Mouse (Mus musculus): ENCODE results near the gene Auts2.

The Auts2 gene

DNA sequence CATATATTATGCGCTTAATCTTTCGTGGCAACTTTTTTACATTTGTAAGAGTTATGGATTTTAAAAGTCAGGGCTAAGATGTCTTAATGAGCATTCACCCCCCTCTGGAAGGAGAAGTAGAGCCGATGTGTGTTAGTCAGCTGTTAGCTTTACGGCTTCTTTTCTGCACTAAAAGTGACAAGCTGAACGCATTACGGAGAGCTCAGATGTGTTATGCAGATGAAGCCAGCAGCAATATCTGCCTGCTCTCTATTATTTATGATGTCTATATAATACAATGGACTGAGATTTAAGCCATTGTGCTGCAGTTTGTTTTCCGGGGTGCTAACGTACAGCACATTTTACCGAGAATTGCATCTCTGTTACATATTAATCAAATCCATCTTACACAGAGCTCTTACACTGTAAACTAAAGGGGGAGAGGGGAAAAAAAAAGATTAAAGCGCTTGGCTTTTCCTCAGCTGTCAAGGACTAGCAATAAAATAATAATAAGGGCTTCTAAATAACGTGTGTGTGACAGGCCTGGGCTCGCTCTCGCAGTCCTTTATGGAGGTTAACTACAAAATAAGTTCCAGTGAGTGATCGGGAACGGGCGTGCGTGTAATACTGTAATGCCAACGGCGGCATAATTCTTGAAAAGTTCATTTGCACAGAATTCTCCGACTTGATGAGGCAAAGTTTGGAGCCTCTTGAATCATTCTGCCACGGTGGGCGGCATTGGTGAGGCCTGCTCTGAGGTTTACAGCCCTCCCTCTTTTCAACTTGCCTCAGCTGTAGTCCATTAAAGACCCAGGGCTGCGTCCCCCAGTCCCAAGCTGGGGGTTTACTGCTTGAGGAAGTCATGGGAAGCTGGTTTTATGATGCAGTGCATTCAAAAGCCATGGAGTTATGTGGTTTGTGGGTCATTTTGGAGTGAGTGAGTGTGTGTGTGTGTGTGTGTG, 961.8 kb downstream of the Auts2 start:
- DNase-seq (ENCODE audit: low read depth, low spot score): no peak

DNA sequence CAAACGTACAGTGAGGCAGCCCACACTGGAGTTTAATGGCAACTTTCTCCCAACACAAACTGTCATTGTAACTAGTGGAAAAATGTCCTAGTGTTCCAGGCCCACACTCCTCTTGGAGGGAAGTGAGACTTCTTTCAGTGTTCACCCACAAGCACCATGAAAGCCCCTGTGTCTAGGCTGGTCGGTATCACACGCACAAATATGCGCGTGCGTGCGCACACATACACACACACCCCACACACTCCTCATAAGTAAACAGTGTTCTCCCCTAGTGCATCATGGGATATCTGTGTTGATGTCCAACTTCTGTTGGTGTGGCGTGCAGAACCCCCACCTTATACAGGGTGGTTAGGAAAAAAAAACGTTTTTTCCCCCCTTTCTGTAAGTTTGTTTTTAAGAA, 964.4 kb downstream of the Auts2 start:
- no peak for DNase-seq (ENCODE audit: low read depth, low spot score)

DNA sequence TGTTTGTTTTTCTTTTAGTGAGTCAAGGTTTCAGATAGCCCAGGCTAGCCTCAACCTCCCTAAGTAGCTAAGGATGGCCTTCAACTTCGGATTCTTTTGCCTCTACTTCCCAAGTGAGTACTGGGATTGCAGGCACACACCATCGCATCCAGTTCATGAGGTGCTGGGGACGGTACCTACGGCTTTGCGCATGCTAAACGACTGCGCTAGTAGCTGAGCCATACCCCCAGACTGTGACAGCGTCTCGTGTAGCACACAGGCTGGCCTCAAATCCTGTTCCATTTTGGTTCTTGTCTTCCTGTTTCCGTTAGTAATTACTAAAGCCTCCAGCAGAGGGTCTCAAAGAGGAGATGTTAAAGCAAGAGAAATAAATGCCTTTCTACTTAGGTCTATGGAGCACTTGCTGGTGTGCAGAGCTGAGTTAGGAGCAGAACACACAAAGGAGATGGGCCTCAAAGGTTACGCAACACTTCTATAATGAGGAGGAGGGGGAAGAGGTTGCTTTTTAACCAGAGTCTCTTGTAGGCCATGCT, 967.3 kb downstream of the Auts2 start:
- no peak for DNase-seq (ENCODE audit: low read depth, low spot score)

- DNase-seq (ENCODE audit: low read depth, low spot score): no peak
Measured at GRCm38 (mm10) chr5:131575086-131575514, 968.0 kb downstream of the Auts2 start.

DNA sequence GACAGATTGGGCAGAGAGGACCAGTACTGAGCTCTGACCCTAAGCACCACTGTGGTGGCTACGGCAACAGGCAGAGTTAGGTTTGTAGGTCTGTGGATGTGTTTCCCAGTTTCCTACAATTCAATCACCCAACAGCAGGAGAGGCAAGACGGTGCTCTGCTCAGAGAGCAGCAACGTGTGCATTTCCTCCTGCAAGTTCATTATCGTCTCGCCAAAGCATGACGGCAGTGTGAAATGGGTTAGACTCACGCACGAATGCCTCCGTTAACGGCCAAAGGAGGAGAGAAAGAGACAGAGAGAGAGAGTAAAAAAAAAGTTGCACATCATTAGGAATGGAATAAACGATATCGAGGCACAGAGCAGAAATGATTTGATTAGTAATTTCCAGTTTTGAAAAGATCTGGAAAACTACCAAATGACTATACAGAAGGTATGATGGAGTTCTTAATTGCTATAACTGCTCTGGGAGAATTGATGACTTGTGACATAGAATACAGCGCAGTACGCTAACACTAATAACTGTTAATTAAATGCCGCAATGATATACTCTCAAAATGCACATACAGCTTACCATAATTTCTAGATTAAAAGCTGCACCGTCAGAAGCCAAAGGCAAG, 968.6 kb downstream of the Auts2 start:
- no peak for DNase-seq (ENCODE audit: low read depth, low spot score)

DNA sequence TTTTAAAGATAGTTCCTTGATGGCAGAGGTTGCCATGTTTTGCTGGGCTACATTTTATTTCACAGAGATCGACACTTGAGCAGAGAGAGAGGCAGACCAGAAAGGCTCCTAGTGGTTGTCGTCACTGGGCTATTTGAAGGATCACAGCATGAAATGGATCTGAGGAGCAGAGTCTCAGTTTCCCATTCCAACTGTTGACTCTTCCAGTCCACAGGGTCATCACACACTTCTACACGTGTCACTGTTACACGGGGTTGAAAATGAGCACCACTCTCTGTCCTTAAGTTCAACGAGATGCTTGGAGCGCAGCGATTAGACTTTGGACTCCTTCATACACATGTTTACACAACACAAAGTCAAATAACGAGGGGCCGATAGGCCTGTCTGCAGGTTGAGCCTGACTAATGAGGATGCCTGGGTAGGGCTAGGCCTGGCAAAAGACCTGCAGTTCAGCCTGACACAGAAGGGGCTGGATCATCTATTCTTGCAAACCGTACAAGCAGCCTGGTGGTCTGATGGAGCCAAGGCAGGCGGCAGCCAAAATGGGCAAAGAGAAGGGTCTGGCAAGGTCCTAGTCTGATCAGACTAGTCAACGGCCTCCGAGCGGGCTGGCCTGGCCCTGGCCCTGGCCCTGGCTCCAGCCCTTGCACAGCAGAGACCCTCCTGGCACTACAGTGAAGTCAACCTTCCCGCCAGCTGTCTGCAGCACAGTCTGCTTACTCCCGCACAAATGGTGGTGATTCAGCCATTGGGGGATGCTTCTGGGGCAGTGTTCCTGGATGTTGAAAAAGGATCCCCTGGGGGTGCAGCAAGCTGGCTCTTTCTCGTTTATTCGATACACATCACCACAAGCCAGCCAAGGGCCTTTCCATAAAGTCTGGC, 969.6 kb downstream of the Auts2 start:
- DNase-seq (ENCODE audit: low read depth, low spot score): no peak

GRCm38 (mm10) chr5:131566032-131566431, 977.1 kb downstream of the Auts2 start:
- no peak for DNase-seq (ENCODE audit: low read depth, low spot score)

DNA sequence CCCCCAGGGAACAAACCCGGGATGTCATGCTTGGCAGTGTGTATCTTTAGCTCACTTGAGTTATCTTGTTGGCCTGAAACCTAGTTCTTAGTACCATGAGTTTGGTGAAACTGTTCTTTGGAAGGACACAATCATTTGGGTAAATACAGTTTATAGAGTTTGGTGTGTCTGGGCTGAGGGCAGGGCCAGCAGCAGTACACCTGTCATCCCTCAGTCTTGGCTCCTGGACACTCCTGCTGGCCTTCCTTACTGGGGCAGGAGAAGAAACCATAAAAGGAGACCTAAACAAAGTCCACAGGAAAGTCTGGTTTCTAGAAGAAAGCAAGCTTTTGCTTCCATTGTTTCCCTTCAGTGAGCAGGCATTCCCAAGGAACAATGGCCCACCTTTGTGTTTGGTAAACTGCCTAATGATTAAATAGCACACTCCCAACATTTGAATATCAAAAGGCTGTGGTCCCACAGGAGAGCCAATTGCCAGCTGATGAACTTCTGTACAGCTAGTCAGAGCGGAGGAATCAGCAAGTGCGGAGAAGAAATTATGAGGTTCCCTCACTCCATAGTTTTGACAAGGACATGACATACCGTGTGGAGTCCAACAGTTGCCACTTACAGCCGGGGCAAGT, 979.4 kb downstream of the Auts2 start:
- DNase-seq (ENCODE audit: low read depth, low spot score): no peak

DNA sequence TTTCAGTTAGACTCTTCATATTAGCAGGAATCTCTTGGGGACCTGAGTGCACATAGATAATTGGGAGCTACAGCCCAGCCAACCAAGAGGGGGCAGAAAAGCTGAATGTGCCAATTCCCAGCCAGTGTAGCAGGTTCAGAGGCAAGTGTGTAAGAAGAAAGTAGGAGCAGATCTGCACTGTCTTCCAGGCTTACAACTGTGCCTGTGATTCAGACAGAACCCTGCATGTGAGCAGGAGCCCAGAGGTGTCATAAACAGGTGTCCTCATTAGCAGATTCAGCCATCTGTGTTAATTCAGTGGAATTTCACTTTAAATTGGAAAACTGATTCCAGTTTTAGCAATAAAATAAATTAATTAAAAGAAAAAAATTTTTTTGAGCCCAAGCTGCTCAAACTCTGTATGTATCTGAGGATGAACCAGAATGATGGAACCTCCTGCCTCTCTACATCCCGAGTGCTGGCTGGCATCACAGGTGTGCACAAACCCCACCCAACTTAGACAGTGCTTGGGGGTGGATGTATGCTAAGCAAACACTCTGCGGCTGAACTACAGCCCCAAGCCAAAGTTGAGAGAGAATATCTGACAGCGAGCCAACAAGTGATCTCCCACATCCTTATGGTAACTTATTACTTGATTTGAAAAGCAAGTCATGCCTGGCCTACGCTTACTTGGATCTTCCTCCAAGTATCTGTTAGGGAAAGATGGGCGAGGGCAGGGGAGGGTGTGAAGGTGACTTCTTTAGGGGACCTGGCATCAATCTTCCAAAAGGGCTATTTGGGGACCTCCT, 982.2 kb downstream of the Auts2 start:
- no peak for DNase-seq (ENCODE audit: low read depth, low spot score)

- no peak for DNase-seq (ENCODE audit: low read depth, low spot score)
Measured at GRCm38 (mm10) chr5:131558403-131559174, 984.6 kb downstream of the Auts2 start.

DNA sequence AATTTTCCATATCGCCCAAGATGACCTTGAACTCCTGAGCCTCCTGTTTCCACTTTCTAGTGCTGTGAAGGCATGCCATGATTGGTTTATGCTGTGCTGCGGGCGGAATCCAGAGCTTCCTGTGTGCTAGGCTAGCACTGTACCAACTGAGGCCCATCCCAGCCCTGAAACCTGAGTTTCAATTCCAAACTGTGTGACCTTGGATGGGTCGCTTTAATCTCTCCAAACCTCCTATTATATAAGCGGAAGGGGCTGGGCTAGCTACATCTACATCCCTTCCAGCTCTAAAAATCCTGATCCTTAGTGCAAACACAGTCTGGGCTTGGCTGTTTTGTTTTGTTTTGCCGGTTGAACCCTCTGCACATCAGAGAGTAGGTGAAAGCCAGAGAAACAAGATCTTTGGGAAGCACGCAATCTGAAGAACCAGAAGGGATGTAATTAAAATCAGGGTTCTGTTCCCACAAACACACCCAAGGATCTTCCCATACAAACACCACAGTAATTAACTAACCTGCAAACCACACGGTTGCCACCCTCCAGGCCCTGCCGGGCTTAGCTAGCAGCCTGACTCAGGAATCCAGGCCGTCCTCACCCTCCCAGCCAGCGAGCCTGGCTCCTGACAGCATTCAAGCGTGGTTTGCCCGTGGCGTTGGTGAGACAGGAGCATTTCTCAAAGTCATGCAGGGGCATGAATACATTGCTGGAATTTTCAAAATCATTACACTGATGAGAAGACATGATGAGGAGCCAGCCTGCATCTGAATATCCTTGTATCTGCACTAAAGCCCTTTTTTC, 985.4 kb downstream of the Auts2 start:
- DNase-seq (ENCODE audit: low read depth, low spot score): no peak

DNA sequence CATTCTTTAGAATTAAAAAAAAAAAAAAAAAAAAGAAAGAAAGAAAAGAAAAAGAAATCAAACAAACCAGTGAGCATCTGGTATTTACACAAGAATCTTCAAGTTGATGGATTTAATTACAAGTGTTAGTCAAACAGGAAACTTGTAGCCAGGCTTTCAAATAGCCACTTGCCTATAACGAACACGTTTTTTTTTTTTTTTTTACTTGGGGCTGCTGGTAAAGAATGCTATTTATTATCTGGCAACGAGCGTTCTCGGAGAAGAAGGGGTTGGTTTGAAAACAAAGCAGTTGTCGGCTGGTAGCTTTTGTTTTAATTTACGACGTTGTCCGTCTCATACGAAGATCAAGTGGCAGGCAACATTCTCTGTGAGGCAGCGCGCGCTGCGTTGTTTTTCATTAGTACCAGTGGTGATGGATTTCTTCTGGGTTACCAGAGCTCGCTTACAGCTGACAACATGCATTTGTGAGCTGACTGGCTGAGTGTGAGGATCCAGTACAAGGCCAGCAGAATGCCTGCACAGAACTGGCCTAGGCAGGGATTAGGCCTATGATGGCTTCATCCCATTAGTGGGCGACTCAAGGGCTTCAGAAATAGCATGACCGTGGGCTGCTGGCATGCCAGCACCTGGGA, 994.1 kb downstream of the Auts2 start:
- no peak for DNase-seq (ENCODE audit: low read depth, low spot score)

DNA sequence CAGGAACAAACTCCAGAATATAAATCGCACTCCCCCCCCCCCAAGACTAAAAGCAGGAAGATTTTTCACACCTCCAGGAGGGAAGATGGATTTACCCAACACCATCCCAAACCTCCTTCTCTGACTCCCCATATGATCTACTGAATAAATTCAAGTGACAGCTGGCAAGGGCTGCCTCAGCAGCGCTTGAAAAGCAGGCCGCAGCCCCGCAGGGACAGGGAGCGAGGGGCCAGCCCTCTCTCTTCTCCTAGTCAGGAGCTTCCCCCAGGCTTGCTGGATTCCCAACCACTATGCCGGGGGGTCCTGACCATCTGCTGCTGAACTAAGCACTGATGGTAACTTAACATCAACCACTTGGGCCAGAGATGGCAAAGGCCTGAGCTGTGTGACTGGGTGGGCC, 995.2 kb downstream of the Auts2 start:
- no peak for DNase-seq (ENCODE audit: low read depth, low spot score)

DNA sequence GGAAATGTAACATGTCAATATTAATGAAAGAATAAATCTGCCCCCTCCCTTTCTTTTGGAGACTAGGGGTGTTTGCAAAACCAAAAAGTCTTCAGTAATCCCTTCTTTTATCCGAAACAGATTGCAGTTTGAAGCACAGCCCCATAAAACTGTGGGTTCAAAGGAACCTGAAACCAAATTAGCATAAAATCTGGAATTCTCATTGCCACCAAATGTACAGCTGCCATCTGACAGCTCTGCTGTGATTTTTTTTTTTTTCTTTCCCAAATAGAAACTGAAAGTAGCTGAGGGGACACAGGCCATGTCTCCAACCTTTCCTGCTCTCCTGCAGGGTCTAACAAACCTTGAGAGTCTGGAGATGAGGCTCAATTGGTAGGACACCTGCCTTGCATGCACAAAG, 996.7 kb downstream of the Auts2 start:
- DNase-seq (ENCODE audit: low read depth, low spot score): no peak

DNA sequence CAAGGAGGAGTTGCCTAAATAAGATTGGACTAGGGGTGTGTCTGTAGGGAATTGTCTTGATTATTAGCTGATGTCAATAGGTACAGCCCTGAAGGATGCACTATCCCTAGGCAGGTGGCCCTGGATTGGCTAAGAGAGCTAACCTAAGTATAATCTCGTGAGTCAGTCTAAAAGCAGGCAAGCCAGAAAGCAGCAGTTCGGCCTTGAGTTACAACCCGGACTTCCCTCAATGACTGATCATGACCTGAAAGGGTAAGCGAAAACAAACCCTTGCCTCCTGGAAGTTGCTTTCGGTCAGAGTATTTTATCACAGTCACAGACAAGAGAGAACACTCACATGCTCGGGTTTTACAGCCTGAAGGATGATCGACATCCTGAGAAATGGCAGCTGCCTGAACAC, 998.8 kb downstream of the Auts2 start:
- no peak for DNase-seq (ENCODE audit: low read depth, low spot score)

DNA sequence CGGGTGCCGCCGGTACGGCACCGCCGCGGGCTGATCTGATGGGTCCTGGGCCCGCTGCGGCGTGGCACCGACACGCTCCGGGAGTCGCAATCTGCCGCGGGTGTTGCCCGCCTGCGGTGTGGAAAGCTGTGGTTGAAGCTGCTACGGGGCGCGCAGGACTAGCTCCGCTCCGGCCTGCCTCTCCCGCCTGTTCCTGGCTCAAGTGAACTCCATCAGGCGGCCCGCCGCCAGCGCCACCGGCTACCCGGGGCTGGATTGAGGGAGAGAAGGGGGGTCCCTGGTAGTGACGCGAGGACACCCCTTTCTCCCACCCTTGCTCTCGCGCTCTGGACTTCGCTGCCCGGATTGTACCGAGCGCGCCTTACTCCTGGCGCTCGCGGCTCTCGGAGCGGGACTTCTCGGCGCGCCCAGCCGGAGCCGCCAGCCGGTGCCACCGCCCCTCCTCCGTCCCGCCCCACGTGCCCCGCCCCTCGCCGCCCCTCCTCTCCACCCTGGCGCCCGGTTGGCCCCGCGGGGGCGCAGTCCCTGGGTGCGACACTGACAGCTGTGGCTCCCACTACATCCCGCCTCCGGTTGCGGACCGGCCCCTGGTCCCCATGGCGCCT, 1004.7 kb downstream of the Auts2 start:
- DNase-seq (ENCODE audit: low read depth, low spot score): no peak

GRCm38 (mm10) chr5:131537831-131538310, 1005.3 kb downstream of the Auts2 start:
- no peak for DNase-seq (ENCODE audit: low read depth, low spot score)
